Mouse (Mus musculus): Measurements from ENCODE around the gene Sumo1.

GRCm38 (mm10) chr1:59589271-59589670 lies 81.4 kb downstream of the Sumo1 start:
- TF ChIP-seq POLR2A (IDR thresholded peaks at IDR 0.05; ENCODE audit: low read depth, low read length) (no peak), CTCF (IDR thresholded peaks at IDR 0.05; ENCODE audit: extremely low read depth, insufficient read length, insufficient replicate concordance, low read depth, low read length) (no peak)

Data from small intestine, adult 2 months (tissue).